Mouse (Mus musculus) embryo, embryonic 9.5 days (tissue): Measurements from ENCODE around the gene Mettl26.

Experiments
- DNase-seq: peaks from one replicate; pipeline ENCODE4 v3.0.0-alpha.2; 2017; ENCODE audit errors: extremely low spot score

Mettl26 gene

DNA sequence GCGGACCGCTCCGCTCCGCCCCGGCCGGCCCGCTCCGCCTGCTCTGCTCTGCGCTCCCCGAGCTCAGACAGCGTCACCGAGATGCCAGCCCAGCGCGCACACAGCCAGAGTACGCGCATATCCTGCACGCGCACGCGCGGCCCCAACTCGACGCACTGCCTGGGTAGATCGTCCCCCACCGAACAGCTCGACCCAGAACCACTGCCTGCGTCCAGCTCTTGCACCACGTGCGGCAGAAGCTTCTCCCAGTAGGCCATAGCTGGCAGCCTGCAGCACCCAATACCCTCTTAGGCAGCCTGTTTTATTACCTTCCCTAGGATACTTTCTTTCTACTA lies 37.8 kb upstream of the Mettl26 start, which contains the start of gene Rhbdl1:
Gene Rhbdl1 (minus strand): TSS at position 220 of the 335 bp plus-strand sequence.
- peak; percentile 75 for DNase-seq

- no peak for DNase-seq
Measured at GRCm38 (mm10) chr17:25837533-25837932, 37.3 kb upstream of the Mettl26 start.

- DNase-seq: no peak
Measured at GRCm38 (mm10) chr17:25838904-25839303, 36.0 kb upstream of the Mettl26 start.

- no peak for DNase-seq
Measured at GRCm38 (mm10) chr17:25839455-25840235, 35.2 kb upstream of the Mettl26 start.

DNA sequence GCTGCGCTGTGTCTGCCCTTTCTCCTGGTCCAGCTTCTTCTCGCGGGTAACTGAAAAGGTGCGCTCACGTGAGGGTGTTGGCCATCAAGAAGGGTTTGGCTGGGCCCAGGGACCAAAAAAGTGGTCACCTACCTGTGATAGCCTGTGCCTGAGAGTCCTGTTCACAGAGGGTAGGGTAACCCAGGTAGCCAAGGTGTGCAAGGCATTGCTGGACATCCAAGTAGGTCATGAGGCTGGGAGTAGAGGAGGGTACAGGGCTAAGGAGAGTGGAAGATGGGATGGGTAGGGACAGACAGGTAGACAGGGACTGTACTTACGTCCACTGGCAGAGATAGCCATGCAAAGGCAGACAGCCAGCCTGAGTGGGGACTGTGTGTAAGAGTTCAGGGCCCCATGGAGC lies 34.4 kb upstream of the Mettl26 start:
- DNase-seq: no peak

DNA sequence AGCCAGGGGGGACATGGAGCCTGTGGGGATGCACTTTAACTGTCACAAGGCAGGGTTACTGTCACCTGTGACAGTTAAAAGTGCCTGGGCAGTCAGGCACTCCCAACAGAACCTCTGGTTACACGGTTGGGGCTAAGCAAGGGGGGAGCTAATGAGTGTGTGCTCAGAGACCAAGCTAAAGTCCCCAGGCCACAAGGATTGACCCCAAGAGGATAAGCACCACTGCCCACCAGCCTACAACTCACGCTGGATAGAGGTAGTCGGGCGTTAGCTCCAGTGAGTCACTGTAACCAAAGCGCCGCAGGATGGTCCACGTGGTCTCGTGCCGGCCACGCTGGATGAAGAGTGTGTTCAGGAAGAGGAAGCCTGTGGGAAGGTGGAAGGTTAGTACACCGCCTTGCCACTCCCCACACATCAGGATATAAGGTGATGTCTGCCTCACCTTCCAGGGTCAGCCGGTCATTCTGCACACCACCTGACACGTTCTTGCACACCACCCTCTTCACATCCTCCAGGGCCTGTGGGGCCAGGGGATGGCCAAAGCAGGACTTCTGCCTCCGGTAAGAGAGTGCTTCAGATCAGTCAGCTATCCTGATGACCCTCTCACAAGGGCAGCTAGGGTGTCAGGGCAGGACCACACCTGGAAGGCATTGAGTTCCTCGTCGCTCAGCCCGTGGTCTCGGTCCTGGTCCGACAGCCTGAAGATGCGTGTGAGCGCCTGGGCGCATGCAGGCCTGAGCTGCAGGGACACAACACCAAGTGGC lies 33.6 kb upstream of the Mettl26 start, which contains the start of gene Gm20683:
Gene Gm20683 (minus strand): TSS at position 647 of the 764 bp plus-strand sequence.
- DNase-seq: no peak

DNA sequence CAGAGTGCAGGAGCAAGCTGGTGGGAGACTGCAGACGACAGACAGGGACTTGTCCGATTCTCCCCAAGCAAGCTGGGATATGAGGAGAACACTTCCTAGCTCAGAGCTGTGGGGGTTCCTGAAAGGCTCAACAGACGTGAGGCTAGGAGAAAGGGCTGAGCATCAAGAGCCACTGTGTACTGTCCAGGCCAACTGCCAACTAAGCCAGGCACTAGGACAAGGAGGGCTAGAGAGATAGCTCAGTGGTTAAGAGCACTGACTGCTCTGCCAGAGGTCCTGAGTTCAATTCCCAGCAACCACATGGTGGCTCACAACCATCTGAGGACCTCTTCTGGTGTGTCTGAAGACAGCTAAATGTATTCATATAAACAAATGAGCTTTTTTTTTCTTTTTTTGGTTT lies 32.4 kb upstream of the Mettl26 start:
- no peak for DNase-seq

- no peak for DNase-seq
Measured at GRCm38 (mm10) chr17:25843122-25843521, 31.8 kb upstream of the Mettl26 start.

- no peak for DNase-seq
Measured at GRCm38 (mm10) chr17:25843636-25844395, 31.1 kb upstream of the Mettl26 start.

- DNase-seq: peak; percentile 91
Measured at GRCm38 (mm10) chr17:25844396-25844901, 30.4 kb upstream of the Mettl26 start, which contains the start of gene Rhot2. Rhot2 (minus strand) TSS chr17:25844851.

DNA sequence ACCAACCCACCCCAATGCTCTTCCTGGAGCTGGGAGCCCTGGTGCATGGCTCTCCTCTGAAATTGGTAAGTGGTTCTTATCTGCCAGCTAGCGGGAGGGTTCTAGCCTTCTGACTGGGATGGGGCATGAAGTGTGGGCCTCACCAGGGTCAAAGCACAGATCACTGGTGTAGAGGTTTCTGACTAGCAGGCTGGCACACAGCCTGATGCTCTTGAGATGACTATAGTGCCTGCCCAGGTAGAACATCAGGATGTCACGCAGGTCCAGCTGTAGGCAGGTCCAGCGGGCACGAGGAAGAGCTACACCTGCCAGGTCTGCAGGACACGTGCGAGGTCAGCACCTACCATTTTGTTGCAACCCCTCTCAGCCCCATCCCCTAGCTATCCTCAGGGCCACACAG lies 14.6 kb upstream of the Mettl26 start:
- DNase-seq: no peak

- DNase-seq: peak; percentile 87
Measured at GRCm38 (mm10) chr17:25860832-25861703, 13.8 kb upstream of the Mettl26 start, which contains the start of gene Wdr90. Wdr90 (minus strand) TSS chr17:25861501.

DNA sequence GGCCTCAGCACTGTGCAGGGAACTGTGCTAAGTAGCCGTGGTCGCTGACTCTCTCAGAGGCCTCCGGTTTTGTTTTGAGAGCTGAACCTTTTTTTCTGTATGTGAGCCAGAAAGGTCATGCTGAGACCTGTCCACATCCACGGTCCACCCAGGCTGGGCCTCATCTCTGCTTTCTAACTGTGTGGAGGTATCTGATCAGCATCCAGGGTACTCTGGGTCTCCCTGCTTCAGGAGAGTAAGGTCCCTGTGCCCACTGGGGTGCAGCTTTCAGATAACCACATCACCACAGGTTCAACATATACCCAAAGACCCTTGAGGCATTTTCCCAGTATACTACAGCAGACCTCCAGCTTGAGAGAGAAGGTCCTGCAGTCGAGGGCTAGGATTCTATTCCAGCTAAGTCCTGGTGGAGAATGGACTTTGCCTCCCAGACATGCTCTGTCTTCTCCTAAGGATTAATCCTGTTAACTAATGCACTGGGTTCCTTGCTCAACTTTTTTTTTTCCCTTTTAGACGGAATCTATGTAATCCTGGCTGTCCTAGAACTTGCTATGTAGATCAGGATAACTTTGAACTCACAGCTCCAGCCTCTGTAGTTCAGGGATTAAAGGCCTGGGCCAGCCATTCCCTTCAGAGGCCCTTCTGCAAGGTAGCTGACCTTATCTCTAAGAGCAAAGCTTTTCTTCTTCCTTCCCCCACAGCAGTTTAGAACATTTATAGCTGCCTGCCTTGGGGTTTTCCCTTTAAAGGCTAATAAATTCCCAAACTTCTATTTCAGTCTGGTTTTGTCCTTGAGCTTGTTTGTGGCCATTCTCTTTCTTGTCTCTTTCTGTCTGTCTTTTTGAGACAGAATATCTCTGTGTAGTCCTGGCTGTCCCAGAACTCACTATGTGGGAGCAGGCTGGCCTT lies 12.9 kb upstream of the Mettl26 start:
- no peak for DNase-seq

DNA sequence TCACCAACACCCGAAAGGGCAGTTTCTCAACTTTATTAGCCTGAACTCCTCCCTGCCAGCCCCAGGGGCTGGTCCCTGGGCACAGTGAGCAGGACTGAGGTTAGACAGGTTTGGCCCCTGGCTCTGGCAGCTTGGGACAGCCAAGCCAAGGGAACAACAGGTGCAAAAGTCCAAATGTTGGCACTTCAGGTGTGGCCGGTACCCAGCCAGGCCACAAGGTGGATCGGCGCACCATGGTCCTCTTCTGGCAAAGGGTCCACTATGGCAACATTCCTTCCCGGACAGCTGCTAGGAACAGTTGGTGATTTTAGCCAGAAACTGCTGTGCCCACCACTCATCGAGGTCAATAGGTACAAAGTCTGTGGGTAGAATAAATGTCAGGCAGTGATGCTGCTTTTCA lies 11.2 kb upstream of the Mettl26 start:
- no peak for DNase-seq

DNA sequence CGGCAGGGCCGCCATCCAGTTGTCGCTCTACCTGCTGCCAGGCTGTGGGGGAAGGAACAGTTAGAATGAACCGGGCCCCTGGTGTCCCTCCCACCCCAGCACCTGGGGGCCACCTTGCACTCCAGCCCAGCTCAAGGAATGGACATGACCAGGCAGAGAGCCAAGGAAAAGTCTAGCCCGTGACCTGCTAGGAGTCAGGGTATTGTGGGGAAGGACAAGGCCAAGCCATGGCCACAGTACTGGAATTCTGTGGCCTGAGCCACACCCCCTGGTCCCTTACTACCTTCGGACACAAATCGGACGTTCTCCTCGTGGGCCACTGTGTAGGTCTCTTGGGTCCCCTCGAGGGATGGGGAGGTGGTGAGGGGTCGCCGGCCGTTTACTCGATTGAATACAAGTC lies 10.6 kb upstream of the Mettl26 start:
- DNase-seq: no peak

- no peak for DNase-seq
Measured at GRCm38 (mm10) chr17:25865288-25865687, 9.6 kb upstream of the Mettl26 start.

- DNase-seq: no peak
Measured at GRCm38 (mm10) chr17:25866172-25866571, 8.7 kb upstream of the Mettl26 start.

GRCm38 (mm10) chr17:25867509-25867835 lies 7.4 kb upstream of the Mettl26 start:
- no peak for DNase-seq

DNA sequence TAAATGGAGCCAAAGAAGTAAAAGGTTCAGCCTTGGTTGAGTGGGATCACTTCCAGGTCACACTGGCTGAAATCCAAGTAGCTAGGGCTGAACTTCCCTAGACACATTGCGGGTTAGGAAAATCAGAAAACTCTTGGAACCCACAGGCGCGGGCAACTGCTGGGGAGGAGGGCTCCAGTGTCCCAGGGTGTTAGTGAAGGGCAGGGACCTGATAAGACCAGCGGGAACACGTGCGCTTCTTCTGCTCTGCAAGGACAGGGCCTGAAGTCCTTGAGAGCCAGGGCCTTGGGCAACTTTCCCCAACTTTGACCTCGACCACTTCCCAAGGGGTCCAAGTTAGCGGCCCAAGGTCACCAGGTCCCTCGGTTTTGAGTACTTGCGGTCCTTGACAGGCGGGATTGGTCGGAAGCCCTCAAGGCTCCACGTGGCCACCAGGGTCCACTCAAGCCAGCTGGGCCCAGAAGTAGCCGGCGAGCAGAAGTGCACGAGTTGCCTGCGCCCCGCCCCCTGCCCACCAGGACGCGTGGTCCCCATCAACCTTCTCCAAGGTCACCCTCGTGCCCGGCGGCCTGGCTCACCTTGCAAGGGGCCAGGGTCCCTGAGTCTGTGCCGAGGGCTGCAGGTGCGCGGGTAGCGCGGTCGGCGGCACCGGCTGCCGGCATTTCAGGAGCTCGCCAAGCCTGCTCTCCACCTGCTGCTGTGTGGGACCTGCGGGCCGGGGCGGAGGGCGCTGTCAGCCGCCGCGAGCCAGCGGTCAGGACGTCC lies 6.9 kb upstream of the Mettl26 start:
- peak; percentile 73 for DNase-seq
